Mouse (Mus musculus): ENCODE results near the gene Bgn. TPM values are rescaled to one million over a fixed set of nuclear protein-coding genes. Genes with fewer than 3 reads are reported as not detected.

Bgn gene
- polyA plus RNA-seq, 1 experiment from 2014 or later, result 40.7 TPM

Other genes starting within 250 kb of the Bgn start
- gene Xlr4c, start 240.5 kb upstream of the Bgn start, polyA plus RNA-seq (2014; fragmentation: Nextera tagmentation; extraction: Ambion mirVana), result 0.16 and 0.30 TPM in 2 replicates
- 0.23 and 0.46 TPM in 2 replicates for gene Xlr3c, start 218.2 kb upstream of the Bgn start, polyA plus RNA-seq (2014; fragmentation: Nextera tagmentation; extraction: Ambion mirVana)
- gene Xlr5a, start 190.6 kb upstream of the Bgn start, polyA plus RNA-seq (2014; fragmentation: Nextera tagmentation; extraction: Ambion mirVana), result not detected in 2 replicates
- gene Xlr5c, start 190.6 kb upstream of the Bgn start, polyA plus RNA-seq (2014; fragmentation: Nextera tagmentation; extraction: Ambion mirVana), result not detected in 2 replicates
- gene Gm45015, start 146.8 kb upstream of the Bgn start, polyA plus RNA-seq (2014; fragmentation: Nextera tagmentation; extraction: Ambion mirVana), result not detected in 2 replicates
- 12.1 and 13.6 TPM in 2 replicates for gene Zfp275, start 141.0 kb upstream of the Bgn start, polyA plus RNA-seq (2014; fragmentation: Nextera tagmentation; extraction: Ambion mirVana)
- gene Gm18336, start 84.9 kb upstream of the Bgn start, polyA plus RNA-seq (2014; fragmentation: Nextera tagmentation; extraction: Ambion mirVana), result not detected in 2 replicates
- 1.1 and 1.5 TPM in 2 replicates for gene Zfp92, start 72.5 kb upstream of the Bgn start, polyA plus RNA-seq (2014; fragmentation: Nextera tagmentation; extraction: Ambion mirVana)
- not detected in 2 replicates for gene Trex2, start 48.3 kb upstream of the Bgn start, polyA plus RNA-seq (2014; fragmentation: Nextera tagmentation; extraction: Ambion mirVana)
- gene Haus7, start 24.6 kb upstream of the Bgn start, polyA plus RNA-seq (2014; fragmentation: Nextera tagmentation; extraction: Ambion mirVana), result 59.8 and 66.9 TPM in 2 replicates
- gene Atp2b3, start 19.5 kb downstream of the Bgn start, polyA plus RNA-seq (2014; fragmentation: Nextera tagmentation; extraction: Ambion mirVana), result 8.4 and 9.5 TPM in 2 replicates
- 0.25 and 0.39 TPM in 2 replicates for gene Dusp9, start 155.8 kb downstream of the Bgn start, polyA plus RNA-seq (2014; fragmentation: Nextera tagmentation; extraction: Ambion mirVana)
- gene Pnck, start 176.5 kb downstream of the Bgn start, polyA plus RNA-seq (2014; fragmentation: Nextera tagmentation; extraction: Ambion mirVana), result 154 and 160 TPM in 2 replicates
- gene Slc6a8, start 189.5 kb downstream of the Bgn start, polyA plus RNA-seq (2014; fragmentation: Nextera tagmentation; extraction: Ambion mirVana), result 7.9 and 8.2 TPM in 2 replicates
- gene Bcap31, start 232.6 kb downstream of the Bgn start, polyA plus RNA-seq (2014; fragmentation: Nextera tagmentation; extraction: Ambion mirVana), result 135 and 141 TPM in 2 replicates
- 8.3 and 10.2 TPM in 2 replicates for gene Abcd1, start 233.0 kb downstream of the Bgn start, polyA plus RNA-seq (2014; fragmentation: Nextera tagmentation; extraction: Ambion mirVana)